Mouse (Mus musculus) T-cell, adult 2 months (primary cell): ENCODE measurements around the gene Polr2e.
A peak's percentile ranks its signal among the peaks of the same experiment; 100 is the strongest.

Experiments used
- DNase-seq: peaks from one replicate; pipeline ENCODE4 v3.0.0; 2022; ENCODE audit warnings: low spot score

Gene Polr2e

DNA sequence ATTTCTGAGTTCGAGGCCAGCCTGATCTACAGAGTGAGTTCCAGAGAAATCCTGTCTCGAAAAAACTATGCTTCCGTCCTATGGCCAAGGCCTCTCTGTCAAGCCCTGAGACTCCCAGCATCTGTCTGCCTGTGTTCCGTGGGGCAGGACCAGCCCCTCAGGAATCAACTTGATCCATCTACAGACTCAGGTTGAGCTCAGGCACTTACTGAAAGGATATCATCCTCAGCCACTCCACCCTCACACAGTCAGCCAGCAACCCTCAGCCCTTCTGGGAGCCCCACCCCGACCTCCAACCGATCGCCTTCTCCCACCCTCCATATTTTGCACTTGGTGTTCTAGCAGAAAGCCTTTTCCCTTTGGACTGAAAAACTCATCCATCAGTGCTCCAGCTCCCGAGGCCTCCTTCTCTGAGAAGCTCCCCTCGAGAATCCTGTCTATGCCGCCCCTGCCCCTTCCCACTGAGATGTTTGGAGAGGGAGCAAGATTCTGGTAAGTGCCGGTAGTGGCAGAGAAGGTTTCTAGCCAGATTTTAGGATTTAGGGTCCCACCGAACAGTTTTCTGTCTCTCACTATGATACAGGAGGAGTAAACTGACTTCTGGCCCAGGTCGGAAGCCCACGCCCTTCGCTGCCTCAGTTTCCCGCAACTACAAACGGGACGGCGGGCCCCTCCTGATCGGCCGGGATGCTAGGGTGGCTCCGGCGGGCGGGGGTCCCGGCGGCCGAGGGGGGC is 51.7 kb downstream of the Polr2e start:
- DNase-seq: no peak

GRCm38 (mm10) chr10:79986963-79987362 is 52.6 kb downstream of the Polr2e start:
- DNase-seq: peak; percentile 91

DNA sequence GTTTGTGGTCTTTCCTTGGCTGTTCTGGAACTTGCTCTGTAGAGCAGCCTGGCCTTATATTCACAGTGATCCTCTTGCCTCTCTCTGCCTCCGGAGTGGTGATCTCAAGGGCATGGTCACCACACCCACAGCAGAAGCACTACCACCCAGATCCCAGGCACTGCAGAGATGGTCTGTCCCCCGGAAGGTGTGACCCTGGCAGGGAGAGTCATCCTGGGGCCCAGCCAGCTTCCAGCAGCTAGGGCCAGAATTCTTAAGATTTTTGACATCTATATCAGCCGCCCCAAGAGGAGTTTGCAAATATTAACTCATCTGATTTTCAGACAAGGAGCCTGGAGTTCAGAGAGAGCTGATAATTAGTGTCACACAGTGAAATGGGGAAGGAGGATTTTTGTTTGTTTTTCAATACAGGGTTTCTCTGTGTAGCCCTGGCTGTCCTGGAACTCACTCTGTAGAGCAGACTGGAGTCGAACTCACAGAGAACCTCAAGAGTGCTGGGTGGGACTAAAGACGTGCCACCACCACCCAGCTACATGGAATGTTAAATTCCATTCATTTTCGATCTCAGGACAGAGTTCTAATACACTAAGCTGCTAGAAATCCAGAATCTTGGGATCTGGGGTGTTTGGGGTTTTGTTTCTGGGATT is 53.2 kb downstream of the Polr2e start:
- DNase-seq: no peak
